Mouse (Mus musculus): ENCODE results near the gene Frem2.

DNA sequence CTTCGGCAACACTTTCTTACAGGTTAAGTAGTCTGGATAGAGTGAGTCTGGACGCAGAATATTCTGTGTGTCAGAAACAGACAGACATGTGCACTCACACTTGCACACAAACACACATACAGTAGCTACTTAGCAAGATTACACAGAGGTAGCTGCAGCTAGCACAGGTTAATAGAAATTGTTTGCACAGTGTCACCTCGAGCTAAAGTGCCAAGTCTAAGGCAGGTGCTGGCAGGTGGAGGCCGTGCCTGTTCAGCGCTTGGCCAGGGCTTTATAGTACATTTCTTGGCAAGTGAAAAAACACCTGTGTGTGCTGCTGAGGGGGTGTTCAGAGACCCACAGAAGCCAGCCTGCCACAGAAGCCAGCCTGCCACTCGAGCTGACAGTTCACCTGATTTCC, 126.8 kb downstream of the Frem2 start:
- TF ChIP-seq EP300 (IDR thresholded peaks at IDR 0.05; ENCODE audit: low read depth) = no peak
- TF ChIP-seq CTCF (IDR thresholded peaks at IDR 0.05; ENCODE audit: low read depth) = no peak

Data from liver, postnatal 0 days (tissue).